Mouse (Mus musculus): ENCODE measurements around the gene Kctd21. TPM values are rescaled to one million over a fixed set of nuclear protein-coding genes. Genes with fewer than 3 reads are reported as not detected.

Gene Kctd21
- total RNA-seq, 2 experiments from 2014 or later: 1.9 to 2.3 TPM

DNA sequence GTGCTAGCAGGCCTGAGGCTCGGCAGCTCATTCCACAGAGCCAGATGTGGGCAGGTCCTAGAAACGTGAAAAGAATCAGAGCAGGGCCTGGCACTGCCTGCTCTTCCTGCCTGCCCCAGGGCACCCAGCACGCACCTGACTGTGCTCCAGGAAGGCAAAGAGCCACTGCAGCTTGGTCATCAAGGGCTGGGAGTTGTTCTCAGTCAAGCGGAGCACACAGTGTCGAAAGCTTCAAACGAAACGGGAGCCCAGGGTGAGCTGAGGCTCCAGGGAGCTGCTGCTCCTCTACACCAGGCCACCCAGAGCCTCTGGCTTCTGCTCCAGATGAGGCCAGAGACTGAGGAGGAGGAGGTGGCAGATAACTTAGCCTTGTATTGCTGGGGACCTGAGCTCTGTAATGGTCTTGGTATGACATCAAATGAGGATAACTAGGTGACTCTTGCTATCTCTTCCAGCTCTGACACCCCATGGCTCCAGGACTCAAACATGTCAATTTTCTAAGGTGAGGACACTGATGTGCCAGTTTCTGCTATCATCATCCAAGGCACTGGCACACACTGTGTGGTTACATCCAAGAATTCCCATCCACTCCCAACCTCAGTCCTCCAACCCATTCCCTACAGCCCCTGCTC lies 18.6 kb upstream of the Kctd21 start:
- no peak for DNase-seq
- intact Hi-C loops (cut with DNase I; ENCODE audit: low total_unique reads): no loop called here

DNA sequence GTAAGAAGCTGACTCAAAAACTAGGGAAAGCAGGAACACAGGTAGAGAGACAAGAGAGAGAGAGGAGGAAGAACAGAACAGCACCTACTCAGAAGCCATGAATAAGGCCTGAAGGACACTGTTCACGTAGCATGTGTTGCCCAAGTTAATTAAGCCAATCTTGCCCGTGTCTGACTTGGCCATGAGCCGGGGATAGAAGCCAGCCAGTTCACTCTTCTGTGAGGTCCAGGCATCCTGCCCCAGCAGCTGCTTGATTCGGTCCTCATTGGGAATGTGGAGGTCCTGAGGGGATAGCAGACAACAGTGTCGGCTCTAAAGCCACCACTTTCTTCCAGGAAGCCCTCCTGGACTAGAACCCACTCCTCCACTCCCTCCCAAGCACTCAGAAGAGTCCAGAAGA lies 17.5 kb upstream of the Kctd21 start:
- DNase-seq: peak; percentile 45
- intact Hi-C loops (cut with DNase I; ENCODE audit: low total_unique reads): no loop called here

DNA sequence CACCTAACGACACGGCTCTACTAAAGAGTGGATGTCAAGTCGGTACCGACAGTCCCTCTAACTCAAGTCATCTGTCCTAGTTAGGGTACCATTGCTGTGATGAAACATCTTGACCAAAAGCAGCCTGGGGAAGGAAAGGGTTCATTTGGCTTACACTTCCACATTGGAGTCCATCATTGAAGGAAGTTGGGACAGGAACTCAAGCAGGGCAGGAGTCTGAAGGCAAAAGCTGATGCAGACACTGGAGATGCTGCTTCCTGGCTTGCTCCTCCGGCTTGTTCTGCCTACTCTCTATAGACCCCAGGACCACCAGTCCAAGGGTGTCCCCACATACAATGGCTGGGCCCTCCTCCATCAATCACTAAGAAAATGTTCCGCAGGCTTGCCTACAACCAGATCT lies 16.5 kb upstream of the Kctd21 start:
- intact Hi-C loops (cut with DNase I; ENCODE audit: low total_unique reads): no loop called here
- DNase-seq: no peak

DNA sequence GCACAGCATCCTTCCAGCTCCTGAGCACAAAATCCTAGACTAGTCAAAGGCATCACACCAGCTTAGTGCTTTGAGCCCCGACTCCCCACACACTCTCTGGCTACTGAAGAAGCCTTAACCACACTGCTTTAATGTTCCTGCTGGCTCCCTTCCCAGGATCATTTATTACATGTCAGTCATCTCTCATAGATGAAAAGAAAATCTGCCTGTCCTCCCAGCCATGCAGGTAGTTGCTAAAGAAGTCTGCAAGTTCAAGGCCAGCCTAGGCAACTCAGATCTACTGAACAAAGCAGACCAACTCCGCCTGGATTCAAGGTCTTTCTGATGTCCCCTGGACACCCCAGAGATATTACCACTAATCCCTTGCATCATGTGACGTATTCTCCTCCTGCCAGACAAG lies 14.4 kb upstream of the Kctd21 start:
- intact Hi-C loops (cut with DNase I; ENCODE audit: low total_unique reads): no loop called here
- DNase-seq: no peak

DNA sequence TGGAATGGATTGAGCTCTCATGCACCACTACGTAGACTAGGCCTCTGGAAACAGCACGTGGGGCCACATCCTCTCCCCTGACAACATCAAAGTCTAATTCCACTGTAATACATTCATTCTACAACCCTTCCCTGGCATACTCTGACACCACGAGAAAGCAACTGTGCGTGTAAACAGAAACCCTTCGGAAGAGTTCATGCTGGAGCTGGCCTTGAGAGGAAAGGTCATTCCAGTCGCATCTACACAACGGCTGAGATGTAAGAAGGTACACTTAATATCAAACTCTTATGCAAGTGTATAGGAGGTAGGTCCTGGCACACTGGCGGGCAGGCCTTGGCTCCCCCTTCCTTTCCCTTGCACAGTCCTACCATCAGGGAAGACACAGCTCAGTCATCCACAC lies 7.8 kb upstream of the Kctd21 start:
- no peak for DNase-seq
- intact Hi-C loops (cut with DNase I; ENCODE audit: low total_unique reads): no loop called here

DNA sequence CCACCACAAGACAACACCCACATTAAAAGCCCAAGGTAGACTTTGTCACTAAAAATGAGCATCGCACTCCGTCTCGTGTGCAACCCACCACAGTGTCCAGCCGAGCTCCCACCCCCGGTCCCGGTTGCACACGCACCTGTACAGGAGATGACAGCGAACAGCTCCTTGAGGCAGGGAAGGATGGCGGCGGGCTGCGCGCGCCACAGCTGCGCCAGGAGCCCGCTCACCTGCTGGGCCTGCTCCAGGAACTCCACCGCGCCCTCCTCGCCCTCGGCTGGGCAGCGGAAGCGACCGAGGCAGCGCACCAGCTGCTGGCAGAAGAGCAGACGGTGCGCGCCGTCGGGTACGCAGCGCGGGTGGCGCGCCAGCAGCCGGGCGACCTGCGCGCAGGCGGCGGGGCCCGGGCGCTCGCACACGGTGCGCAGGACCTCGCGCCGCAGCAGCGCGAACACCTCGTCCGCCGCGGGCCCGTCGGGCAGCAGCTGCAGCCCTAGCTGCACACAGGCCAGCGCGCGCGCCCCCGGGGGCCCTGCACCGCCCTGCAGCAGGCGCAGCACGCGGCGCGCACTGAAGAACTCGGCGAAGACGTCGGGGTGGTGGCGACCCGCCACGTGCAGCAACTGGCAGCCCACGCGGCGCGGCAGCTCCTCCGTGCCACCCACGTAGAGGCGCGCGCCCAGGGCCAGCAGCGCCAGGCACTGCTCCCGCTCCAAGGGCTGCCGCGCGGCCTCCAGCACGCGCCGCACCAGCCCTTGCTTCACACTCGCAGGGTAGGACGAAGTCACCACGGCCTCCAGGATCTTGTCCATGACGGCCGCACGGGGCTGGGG lies 6.8 kb upstream of the Kctd21 start:
- peak; percentile 38 for DNase-seq
- intact Hi-C loops (cut with DNase I; ENCODE audit: low total_unique reads): no loop called here

DNA sequence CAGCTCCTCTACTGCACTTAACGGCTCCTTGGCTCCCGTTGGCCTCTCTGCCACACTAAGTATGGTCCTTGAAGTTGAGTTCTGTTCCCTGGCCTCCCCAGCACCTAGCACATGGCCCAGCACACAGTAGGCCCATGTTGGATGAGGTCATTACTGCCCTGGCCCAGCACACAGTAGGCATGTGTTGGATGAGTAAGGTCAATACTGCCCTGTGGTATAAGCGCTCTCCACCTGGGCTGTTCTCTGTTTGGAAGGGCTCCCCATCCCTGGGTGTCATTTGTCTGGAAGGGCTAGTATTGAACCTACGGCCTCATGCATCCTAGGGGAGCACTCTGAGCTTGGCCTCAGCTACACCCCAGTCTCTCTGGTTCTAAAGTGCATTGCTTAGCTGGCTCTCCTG lies 4.8 kb upstream of the Kctd21 start:
- intact Hi-C loops (cut with DNase I; ENCODE audit: low total_unique reads): no loop called here
- no peak for DNase-seq

DNA sequence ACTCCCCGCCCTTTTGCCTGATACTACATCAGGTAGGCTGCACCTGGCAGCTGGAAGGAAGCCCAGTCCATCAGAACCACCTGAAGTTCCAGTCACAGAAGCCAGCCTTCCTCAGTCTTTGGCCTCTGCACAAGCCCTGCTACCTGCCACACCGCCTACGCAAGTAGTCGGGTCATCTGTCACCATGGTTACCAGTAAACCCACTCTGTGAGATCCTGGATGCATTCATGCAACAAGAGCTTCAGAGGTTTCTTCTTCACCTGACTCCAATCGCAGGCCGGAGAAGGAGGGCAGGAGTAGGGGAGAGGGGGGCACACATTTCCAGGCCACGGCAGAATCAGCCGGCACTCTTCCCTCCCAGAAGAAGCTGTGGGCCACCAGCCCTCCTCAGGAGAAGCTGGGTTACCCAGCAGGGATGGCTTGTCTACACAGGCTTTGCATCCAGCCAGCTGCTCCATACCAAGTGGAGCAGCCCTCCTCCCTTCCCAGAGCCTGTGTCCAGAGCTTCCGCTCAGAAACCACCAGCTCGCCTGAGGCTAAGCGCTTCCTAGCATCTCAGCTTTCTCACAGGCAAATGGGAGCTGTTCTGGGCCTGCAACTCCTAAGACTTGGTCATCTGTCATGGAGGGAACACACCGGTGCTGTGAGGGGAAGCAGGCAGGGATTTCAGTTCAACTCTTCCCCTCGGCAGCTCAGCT lies 3.1 kb upstream of the Kctd21 start:
- no peak for DNase-seq
- intact Hi-C loops (cut with DNase I; ENCODE audit: low total_unique reads): no loop called here

DNA sequence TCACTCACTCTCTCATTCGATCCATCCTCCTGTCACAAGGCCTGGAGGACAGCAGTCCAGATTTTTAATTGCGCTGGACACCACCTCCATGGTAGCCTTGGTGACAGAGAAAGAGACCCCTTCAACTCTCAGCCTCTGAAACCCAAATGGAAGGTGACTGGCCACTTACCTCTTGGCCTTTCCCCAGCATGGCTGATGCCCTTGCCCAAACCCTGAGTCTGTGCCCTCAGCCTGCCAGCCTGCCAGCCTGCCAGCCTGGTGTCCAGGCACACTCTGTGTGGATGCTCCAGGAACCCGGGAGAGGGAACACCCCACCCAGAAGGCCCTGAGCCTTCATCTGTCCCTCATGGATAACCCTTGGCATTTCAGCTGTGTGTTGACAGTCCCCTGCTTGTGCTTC lies 2.5 kb upstream of the Kctd21 start:
- intact Hi-C loops (cut with DNase I; ENCODE audit: low total_unique reads): no loop called here
- no peak for DNase-seq

DNA sequence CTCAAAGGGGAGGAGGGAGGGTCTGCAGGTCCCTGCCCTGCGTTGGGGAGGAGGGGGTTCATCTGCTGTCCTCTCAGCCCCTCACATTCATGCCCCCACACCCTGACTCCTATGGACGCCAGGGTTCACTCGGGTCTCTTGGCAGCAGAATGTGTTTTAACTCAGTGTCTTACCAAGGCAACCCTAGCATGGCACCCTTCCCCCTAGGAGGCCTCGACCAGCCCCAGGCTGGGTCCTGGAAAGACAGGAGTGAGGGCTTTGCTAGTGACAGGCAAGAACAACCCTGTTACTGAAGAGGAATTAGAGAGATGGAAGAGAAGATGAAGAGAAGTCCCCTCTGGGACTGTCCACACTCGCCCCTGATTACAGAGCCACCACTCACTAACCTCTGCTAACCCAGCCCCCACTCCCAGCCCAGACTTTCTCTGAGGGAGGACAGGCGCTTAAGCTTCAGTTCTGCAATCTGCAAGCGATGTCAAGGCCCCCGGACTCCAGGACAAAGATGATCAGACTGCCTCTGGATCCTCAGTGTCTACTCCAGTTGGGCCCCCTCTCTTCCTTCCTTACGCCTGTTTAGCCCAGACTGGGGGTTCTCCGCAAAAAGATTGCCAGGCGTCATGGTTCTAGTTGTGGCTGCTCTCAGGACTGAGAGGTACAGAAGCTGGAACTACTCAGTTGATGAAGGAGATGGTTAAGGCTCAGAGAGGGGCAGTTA lies 1.0 kb upstream of the Kctd21 start:
- intact Hi-C loops (cut with DNase I; ENCODE audit: low total_unique reads): no loop called here
- DNase-seq: no peak

DNA sequence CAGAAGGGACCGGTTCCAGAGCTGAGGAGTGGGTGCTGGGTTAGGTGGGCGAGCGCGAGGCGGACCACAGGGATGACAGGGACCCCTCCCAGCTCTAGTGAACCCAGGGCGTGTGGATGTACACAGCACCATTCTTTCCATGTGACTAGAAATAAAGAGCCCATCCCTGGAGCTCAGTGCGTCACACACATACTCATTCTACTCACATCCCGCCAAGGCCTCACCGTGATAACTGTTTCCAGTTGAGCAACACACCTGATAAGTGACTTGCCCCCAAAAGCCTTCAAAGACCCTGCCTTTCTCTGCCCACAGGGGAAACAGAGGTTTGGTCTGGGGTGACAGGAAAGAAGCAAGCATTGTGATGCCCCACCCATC lies 527 bp downstream of the Kctd21 start:
- intact Hi-C loops (cut with DNase I; ENCODE audit: low total_unique reads): no loop called here
- DNase-seq: no peak

DNA sequence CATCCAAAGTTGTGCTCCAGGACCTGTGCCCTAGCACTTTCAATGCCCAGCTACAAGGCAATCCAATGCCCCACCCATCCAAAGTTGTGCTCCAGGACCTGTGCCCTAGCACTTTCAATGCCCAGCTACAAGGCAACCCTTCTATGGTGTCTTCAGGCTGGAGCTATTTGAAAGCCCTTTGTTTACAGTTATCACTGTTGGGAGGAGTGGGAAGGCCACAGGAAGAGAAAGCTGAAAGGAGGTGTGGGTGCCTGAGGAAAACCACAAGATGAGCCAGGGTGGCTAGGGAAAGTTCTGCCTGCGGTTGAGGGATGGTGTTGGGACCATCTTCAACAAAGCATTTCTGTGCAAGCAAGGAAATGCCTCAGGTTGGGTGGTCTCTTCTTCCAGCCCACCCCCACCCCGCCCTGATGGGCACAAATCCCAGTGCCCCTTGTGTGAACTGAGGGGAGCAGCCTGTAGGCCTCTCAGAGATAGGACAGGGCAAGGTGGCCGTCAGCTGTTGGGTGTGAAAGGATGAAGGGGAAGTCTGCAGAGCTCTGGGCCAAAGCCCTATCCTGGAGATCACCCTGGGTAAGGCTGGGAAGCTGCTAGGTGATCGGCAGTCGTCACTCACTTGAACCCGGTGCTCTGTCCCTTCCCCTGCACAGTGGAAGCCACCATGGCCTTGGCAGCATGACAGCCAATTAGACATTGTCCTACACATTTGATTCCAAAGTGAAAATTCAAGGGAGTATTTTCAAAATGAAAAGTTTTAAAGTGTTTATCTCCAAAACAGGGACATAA lies 1.2 kb downstream of the Kctd21 start:
- intact Hi-C loops (cut with DNase I; ENCODE audit: low total_unique reads): no loop called here
- no peak for DNase-seq

DNA sequence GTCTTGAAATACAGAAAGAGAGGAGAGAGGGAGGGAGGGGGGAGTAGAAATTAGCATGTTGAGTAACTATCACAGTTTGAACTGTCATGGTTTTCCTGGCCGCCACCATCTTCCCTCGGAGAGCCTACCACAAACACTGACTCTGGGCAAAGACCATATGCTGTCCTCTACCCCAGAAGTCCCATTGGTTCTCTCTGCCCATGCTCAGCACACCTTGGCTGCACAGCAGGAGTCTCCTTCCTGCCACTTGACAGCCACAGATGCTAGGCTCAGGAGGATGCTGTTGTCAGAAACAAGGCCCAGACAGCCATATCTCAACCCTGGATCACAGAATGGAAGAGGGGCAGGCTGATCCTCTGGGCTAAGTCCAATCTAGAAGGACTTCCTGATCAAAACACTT lies 2.3 kb downstream of the Kctd21 start:
- DNase-seq: no peak
- intact Hi-C loops (cut with DNase I; ENCODE audit: low total_unique reads): no loop called here

DNA sequence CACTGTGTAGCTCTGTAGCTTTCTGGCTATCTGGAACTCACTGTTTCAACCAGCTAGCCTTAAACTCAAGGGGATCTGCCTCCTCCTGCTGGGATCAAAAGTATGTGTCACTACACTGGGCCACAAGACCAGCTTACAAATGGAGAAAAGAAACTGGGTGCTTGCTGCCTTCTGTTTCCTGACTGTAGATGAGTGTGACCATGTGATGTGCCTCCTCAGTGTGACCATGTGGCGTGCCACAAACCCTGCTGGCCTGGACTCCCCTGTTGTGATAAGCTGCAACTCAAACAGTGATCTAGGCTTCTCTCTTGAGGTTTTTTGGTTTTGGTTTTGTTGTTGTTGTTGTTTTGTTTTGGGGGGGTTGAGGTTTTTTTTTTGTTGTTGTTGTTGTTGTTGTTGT lies 4.6 kb downstream of the Kctd21 start:
- intact Hi-C loops (cut with DNase I; ENCODE audit: low total_unique reads): no loop called here

DNA sequence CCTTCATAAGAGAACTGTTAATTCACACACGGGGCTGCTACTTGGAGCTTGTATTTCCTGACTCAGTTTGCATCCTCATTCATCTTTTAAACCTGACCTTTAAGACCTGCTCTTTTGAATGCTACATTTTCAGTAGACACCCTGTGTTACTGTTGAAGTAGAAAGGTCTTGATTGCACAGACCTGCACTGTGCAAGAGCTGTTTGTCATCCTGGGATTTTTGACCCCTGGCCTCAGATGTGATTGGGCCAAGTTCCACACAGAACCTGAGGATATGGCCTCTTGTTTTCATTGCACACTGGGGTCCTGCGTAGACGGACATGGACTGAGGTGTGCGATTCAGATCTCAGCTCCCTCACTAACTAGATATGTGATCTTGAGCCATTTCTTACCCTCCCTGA lies 6.5 kb downstream of the Kctd21 start:
- intact Hi-C loops (cut with DNase I; ENCODE audit: low total_unique reads): no loop called here
- DNase-seq: no peak

More for the DNA sequence above, 4.6 kb downstream of the Kctd21 start:
- DNase-seq: no peak

DNA sequence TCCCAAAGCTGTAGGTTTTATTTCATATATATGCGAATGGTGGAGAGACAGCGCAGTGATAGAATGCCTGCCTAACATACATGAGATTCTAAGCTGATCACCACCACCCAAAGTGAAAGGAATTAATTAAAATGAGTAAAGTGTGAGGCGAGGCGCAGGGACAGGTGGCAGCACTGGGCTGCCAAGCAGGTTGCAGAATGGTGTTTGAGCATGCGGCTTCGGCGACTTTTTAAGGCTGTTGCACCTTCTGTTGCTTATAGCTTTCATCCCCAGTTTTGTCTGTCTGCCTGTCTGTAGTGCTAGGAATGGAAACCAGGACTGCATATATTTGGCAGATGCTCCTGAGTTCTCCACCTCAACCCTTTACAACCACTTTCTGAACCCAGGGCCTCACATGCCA lies 7.5 kb downstream of the Kctd21 start:
- intact Hi-C loops (cut with DNase I; ENCODE audit: low total_unique reads): no loop called here
- no peak for DNase-seq

DNA sequence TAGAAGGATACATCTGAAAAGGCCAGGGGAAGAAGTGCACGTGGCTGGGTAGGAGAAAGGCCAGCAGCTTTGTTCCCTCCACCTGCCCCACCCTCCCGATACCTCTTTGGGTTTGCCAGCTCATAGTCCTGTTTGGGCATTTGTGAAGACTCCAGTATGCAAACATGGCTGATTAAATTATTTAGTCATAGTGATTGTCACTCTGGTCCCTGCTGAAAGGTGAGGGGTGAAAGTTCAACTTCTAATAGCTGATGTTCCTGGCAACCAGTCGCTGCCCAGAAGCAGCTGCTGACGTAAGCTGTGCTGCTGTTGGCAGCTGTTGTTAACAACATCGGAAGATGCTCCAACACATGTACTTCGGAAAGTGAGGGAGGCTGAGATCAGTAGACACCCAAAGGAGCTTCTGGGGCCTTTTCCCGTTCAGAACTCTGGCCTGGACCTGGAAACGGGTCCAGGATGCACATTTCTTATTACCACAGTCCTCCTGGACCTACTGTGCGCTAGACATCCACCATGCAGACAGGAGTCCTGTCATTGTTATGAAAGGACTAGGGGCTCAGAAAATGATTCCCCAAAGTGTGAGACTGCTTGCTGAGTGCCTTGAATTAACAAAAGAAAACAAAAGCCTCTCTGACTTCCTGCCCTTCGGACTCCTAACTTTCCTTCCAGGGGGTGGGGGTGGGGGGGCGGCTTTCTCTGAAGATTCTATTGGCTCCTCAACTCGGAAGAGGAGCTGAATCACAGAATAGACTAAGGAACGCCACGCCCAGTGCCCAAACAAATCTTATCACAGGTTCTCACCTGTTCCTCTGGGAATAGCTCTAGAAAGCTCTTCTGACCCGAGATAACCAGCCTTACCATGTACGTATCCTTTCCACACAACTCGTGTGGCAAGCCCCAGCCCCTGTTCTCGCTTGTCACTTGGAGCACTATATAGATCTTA lies 9.1 kb downstream of the Kctd21 start:
- intact Hi-C loops (cut with DNase I; ENCODE audit: low total_unique reads): no loop called here
- no peak for DNase-seq

DNA sequence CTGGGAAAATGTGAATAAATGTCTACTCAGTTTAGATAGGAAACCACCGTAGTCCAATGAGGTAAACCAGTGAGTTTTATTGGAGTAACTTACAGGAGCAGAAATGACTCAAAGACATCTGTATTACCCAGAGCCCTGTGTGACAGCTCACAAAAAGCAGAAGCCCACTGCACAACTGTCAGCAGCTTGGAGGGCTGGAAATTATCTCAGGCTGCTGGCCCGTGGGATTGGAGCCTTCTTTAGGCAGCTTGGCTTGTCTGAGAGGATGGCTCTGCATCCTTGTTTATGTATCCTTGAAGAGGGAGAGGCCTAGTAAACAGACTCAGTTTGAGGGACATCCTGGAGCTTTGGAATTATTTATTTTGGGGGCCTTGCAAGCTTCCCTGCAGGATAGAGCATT lies 10.8 kb downstream of the Kctd21 start:
- intact Hi-C loops (cut with DNase I; ENCODE audit: low total_unique reads): no loop called here
- DNase-seq: no peak

Measured in gastrocnemius, postnatal 14 days (tissue).